Mouse (Mus musculus) intestine, embryonic 16.5 days (tissue): ENCODE results near the gene Wnt9b. TPM values are rescaled to one million over a fixed set of nuclear protein-coding genes. Genes with fewer than 3 reads are reported as not detected.

Source experiments
- ATAC-seq: fragments of 200-750 bp; cut with Nextera tagmentation; 2 replicates; pipeline ENCODE4 v1.8.0; 2017; ENCODE audit warnings: moderate TSS enrichment, moderate library complexity
- H3K27ac ChIP-seq: fragments of 300-500 bp; sonication (generic); 2 replicates; pipeline ENCODE4 v1.5.1; 2014; ENCODE audit warnings: mild to moderate bottlenecking, low read length
- H3K27me3 ChIP-seq: fragments of 300-500 bp; sonication (generic); replicated peaks from 2 replicates; pipeline ENCODE4 v1.6.1; 2014; ENCODE audit warnings: low read length, control low read depth, mixed read lengths; ENCODE audit not compliant: control insufficient read depth, insufficient read depth
- H3K36me3 ChIP-seq: fragments of 300-500 bp; sonication (generic); 2 replicates; pipeline ENCODE4 v1.6.1; 2014; ENCODE audit warnings: low read length, control low read depth; ENCODE audit not compliant: control insufficient read depth, insufficient read depth
- H3K4me1 ChIP-seq: fragments of 300-500 bp; sonication (generic); 2 replicates; pipeline ENCODE4 v1.6.1; 2014; ENCODE audit warnings: low read length, control low read depth, mixed read lengths; ENCODE audit not compliant: control insufficient read depth, insufficient read depth
- H3K4me2 ChIP-seq: fragments of 300-500 bp; sonication (generic); 2 replicates; pipeline ENCODE4 v1.6.1; 2014; ENCODE audit warnings: low read depth, low read length, control low read depth
- H3K4me3 ChIP-seq: fragments of 300-500 bp; sonication (generic); 2 replicates; pipeline ENCODE4 v1.5.1; 2014; ENCODE audit warnings: mild to moderate bottlenecking, low read length
- H3K9ac ChIP-seq: fragments of 300-500 bp; sonication (generic); 2 replicates; pipeline ENCODE4 v1.6.1; 2014; ENCODE audit warnings: low read depth, low read length
- H3K9me3 ChIP-seq: fragments of 300-500 bp; sonication (generic); 2 replicates; pipeline ENCODE4 v1.6.1; 2016; ENCODE audit warnings: low read length, control low read depth; ENCODE audit not compliant: control insufficient read depth
- WGBS: fragments of 180-500 bp; shearing (Covaris S2); extraction: QIAGEN DNeasy Blood & Tissue Kit; methylation state at CpG from one replicate; pipeline ENCODE4 v1.1.7; 2014; 5-methylcytosine and 5-hydroxymethylcytosine counted together
- polyA plus RNA-seq: library from polyadenylated mRNA; unstranded; fragments of >200 nt; fragmentation: Nextera tagmentation; extraction: Ambion mirVana; gene quantifications from 2 replicates; pipeline ENCODE4 v1.2.1, GENCODE M21; 2015

Wnt9b gene
- polyA plus RNA-seq, 1 experiment from 2014 or later, result 0.05 TPM

GRCm38 (mm10) chr11:103716971-103717370, 32.6 kb downstream of the Wnt9b start:
- Histone ChIP-seq H3K4me2 (no peak overlapping the region), H3K27me3 (no peaks in the 10 kb centered on the region), H3K4me3 (no peak overlapping the region), H3K27ac (no peak overlapping the region), H3K9me3 (no peaks in the 10 kb centered on the region), H3K9ac (no peak overlapping the region), H3K4me1 (peaks cover 8% of the 10 kb centered on the region), H3K36me3 (no peaks in the 10 kb centered on the region)
- 65% methylated on average over 9 of the region's 9 CpGs for WGBS
- no peak for ATAC-seq

DNA sequence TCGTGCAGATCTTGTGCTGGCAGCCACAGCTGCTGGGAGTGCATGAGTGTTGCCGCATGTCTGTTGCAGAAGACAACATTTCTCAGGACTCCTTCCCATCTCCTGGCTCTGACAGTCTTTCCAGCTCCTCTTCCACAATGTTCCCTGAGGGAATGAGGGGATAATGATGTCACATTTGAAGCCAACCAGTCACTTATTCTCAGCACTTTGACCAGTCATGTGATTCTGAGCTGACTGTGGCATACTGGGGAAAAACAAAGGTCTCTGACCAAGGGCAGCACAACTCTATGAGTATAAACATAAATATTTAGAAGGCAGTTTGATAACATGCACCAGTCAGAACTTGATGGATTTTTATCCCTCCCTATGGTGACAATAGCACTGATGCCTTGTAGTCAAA, 35.5 kb downstream of the Wnt9b start:
- Histone ChIP-seq H3K4me2 (no peak overlapping the region), H3K36me3 (no peaks in the 10 kb centered on the region), H3K27me3 (no peaks in the 10 kb centered on the region), H3K4me1 (no peaks in the 10 kb centered on the region), H3K9me3 (no peaks in the 10 kb centered on the region), H3K9ac (no peak overlapping the region), H3K27ac (no peak overlapping the region), H3K4me3 (no peak overlapping the region)
- no peak for ATAC-seq
- WGBS, result 87% methylated on average over 2 of the region's 2 CpGs

- Histone ChIP-seq H3K4me1 (no peaks in the 10 kb centered on the region), H3K4me2 (no peak overlapping the region), H3K9me3 (no peaks in the 10 kb centered on the region), H3K4me3 (no peak overlapping the region), H3K36me3 (no peaks in the 10 kb centered on the region), H3K9ac (no peak overlapping the region), H3K27ac (no peak overlapping the region), H3K27me3 (no peaks in the 10 kb centered on the region)
- ATAC-seq, result no peak
- 49% methylated on average over 28 of the region's 28 CpGs for WGBS
Observed at GRCm38 (mm10) chr11:103711851-103712587, 37.6 kb downstream of the Wnt9b start.

GRCm38 (mm10) chr11:103709982-103710381, 39.6 kb downstream of the Wnt9b start:
- no peak overlapping the region for H3K4me2 ChIP-seq
- no peak for ATAC-seq
- 90% methylated on average over 1 of the region's 1 CpGs for WGBS
- H3K27ac ChIP-seq, result no peak overlapping the region
- no peaks in the 10 kb centered on the region for H3K27me3 ChIP-seq
- H3K36me3 ChIP-seq, result no peaks in the 10 kb centered on the region
- no peaks in the 10 kb centered on the region for H3K4me1 ChIP-seq
- no peak overlapping the region for H3K4me3 ChIP-seq
- H3K9me3 ChIP-seq, result no peaks in the 10 kb centered on the region
- H3K9ac ChIP-seq, result no peak overlapping the region

- Histone ChIP-seq H3K4me2 (no peak overlapping the region), H3K27me3 (no peaks in the 10 kb centered on the region), H3K9me3 (no peaks in the 10 kb centered on the region), H3K36me3 (no peaks in the 10 kb centered on the region), H3K27ac (no peak overlapping the region), H3K4me3 (no peak overlapping the region), H3K4me1 (no peaks in the 10 kb centered on the region), H3K9ac (no peak overlapping the region)
- WGBS, result 45% methylated on average over 8 of the region's 8 CpGs
- ATAC-seq, result peak; percentile 38; the same call in 1 of the 2 replicates
Observed at GRCm38 (mm10) chr11:103707005-103707404, 42.6 kb downstream of the Wnt9b start.

- Histone ChIP-seq H3K9ac (peak overlapping the region; percentile 94), H3K36me3 (no peaks in the 10 kb centered on the region), H3K4me1 (peaks cover 8% of the 10 kb centered on the region; the same call in 1 of the 2 replicates), H3K9me3 (no peaks in the 10 kb centered on the region), H3K27me3 (no peaks in the 10 kb centered on the region), H3K27ac (peak overlapping the region; percentile 98), H3K4me3 (peak overlapping the region; percentile 97), H3K4me2 (peak overlapping the region; percentile 64)
- whole genome bisulfite sequencing, result 78% methylated on average over 2 of the region's 2 CpGs
- no peak for ATAC-seq
Observed at GRCm38 (mm10) chr11:103698226-103698625, 51.4 kb downstream of the Wnt9b start.

DNA sequence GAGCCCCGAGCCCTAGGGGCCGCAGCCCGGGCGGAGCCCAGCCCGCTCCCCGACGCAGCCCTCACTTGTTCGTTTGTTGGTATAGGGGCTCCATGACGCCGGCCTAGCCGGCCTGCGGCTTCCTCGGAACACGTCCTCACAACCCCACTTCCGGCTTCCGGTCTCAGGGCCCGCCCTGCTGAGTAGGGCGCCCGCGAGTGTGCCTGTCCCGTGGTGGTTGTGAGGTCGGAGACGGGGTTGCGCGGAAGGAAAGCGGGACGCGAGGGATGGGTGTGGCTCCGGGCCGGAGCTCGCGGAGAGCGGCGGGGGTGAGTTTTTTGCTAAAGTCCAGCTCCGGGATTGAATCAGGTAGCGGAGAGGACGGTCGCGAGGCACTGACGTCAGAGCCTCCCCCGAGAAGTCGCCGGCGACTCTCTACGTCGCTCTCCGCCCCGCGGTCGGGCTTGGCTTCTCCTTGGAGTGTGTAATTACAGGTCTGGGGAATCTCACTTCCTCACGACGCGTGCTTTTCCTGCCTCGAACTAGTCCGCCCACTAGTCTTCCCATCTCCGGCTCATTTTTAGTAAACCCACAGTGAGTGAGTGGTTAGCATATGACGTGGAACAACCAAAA, 52.0 kb downstream of the Wnt9b start, which contains the start of gene Gosr2:
Gene Gosr2, minus strand, starts transcription at position 334 of the 612 bp plus-strand sequence.
- Histone ChIP-seq H3K9me3 (no peaks in the 10 kb centered on the region), H3K36me3 (no peaks in the 10 kb centered on the region), H3K27me3 (no peaks in the 10 kb centered on the region), H3K4me2 (peak within 1 kb of the TSS; percentile 64), H3K9ac (peak within 1 kb of the TSS; percentile 94), H3K4me1 (peaks cover 8% of the 10 kb centered on the region; the same call in 1 of the 2 replicates), H3K27ac (peak within 1 kb of the TSS; percentile 98), H3K4me3 (peak within 1 kb of the TSS; percentile 97)
- ATAC-seq, result peak; percentile 98
- under 1% methylated on average over 57 of the region's 57 CpGs for WGBS

GRCm38 (mm10) chr11:103696851-103697564, 52.6 kb downstream of the Wnt9b start:
- peak overlapping the region; percentile 98 for H3K27ac ChIP-seq
- no peaks in the 10 kb centered on the region for H3K36me3 ChIP-seq
- H3K4me2 ChIP-seq, result peak overlapping the region; percentile 64
- peak overlapping the region; percentile 94 for H3K9ac ChIP-seq
- H3K27me3 ChIP-seq, result no peaks in the 10 kb centered on the region
- H3K4me3 ChIP-seq, result peak overlapping the region; percentile 97
- H3K4me1 ChIP-seq, result peaks cover 8% of the 10 kb centered on the region; the same call in 1 of the 2 replicates
- ATAC-seq, result peak; percentile 67; the same call in 1 of the 2 replicates
- under 1% methylated on average over 18 of the region's 18 CpGs for WGBS
- H3K9me3 ChIP-seq, result no peaks in the 10 kb centered on the region

DNA sequence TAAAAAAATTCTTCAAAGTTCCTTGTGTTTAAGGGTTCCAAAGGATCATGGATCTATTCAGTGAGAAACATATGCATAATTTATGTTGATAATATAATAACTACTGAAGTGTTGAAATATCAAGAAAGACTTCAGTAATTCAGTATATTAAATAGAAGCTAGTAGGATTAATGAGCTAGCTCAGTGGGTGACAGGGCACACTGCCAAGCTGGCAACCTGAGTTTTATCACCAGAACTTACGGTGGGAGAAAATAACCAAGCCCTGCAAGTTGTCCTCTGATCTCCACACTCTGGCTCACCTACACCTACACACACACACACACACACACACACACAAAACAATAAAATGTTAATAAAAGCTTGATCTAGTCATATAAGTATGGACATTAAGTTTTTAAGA, 56.4 kb downstream of the Wnt9b start:
- 65% methylated on average over 1 of the region's 1 CpGs for WGBS
- no peaks in the 10 kb centered on the region for H3K9me3 ChIP-seq
- H3K4me2 ChIP-seq, result no peak overlapping the region
- ATAC-seq, result no peak
- no peak overlapping the region for H3K9ac ChIP-seq
- H3K36me3 ChIP-seq, result no peaks in the 10 kb centered on the region
- H3K4me3 ChIP-seq, result no peak overlapping the region
- H3K27ac ChIP-seq, result no peak overlapping the region
- H3K27me3 ChIP-seq, result no peaks in the 10 kb centered on the region
- H3K4me1 ChIP-seq, result peaks cover 11% of the 10 kb centered on the region; the same call in 1 of the 2 replicates
